Mouse (Mus musculus): ENCODE results near the gene Mrps34. TPM values are rescaled to one million over a fixed set of nuclear protein-coding genes. Genes with fewer than 3 reads are reported as not detected.
A peak's percentile ranks its signal among the peaks of the same experiment; 100 is the strongest.

Gene Mrps34
- polyA plus RNA-seq, 1 experiment from 2014 or later: 93.0 TPM

DNA sequence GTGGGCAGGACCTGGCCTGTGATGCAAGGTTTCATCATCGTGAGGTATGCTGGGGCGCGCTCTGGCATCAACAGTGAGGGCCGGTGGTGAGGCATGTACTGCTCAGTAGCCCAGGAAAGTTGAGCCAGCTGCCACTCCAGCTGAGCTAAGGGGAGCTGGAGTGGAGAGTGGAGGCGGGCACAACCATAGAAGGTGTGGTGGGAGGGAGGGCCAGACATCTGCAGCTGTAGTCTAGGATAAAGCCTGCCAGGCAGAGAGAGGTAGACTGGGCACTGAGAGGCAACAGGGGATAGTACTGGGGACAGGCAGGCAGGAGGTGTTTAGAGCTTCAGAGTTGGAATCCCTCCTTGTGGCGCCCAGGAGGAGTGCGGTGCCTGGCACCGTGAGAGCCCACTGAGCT, 34.8 kb upstream of the Mrps34 start:
- H3K36me3 ChIP-seq: peaks cover 60% of the 10 kb centered on the region
- H3K27ac ChIP-seq: no peak overlapping the region
- 90% methylated on average over 8 of the region's 8 CpGs for WGBS
- H3K9me3 ChIP-seq: no peaks in the 10 kb centered on the region
- H3K4me1 ChIP-seq: no peaks in the 10 kb centered on the region
- H3K9ac ChIP-seq: 0 out of 2 replicates have a peak overlapping the region, but pooled peaks have one; percentile 1
- ATAC-seq (ENCODE audit: insufficient number of reproducible peaks, insufficient read depth, low FRiP score, low TSS enrichment, low read depth): no peak
- no peak overlapping the region for H3K4me2 ChIP-seq
- H3K27me3 ChIP-seq: no peaks in the 10 kb centered on the region
- H3K4me3 ChIP-seq: no peak overlapping the region

DNA sequence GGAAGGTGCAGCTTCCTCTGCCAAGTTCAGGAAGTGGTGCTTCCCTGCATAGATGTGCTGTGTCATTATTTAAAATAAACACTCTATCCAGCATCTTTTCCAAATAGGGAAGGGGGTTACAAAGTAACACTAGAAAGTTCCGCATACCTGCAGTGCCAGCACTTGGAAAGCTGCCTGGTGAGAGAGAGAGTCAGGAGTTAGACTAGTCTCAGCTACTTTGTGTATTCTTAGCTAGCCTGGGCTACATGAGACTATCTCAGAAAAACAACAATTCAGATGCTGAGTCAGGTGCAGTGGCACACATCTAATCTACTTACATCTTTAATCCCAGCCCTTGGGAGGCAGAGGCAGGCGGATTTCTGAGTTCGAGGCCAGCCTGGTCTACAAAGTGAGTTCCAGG, 33.1 kb upstream of the Mrps34 start:
- no peak overlapping the region for H3K27ac ChIP-seq
- no peaks in the 10 kb centered on the region for H3K9me3 ChIP-seq
- H3K4me3 ChIP-seq: no peak overlapping the region
- no peaks in the 10 kb centered on the region for H3K4me1 ChIP-seq
- H3K9ac ChIP-seq: no peak overlapping the region
- peaks cover 52% of the 10 kb centered on the region for H3K36me3 ChIP-seq
- 95% methylated on average over 3 of the region's 3 CpGs for WGBS
- no peak for ATAC-seq (ENCODE audit: insufficient number of reproducible peaks, insufficient read depth, low FRiP score, low TSS enrichment, low read depth)
- no peak overlapping the region for H3K4me2 ChIP-seq
- no peaks in the 10 kb centered on the region for H3K27me3 ChIP-seq

DNA sequence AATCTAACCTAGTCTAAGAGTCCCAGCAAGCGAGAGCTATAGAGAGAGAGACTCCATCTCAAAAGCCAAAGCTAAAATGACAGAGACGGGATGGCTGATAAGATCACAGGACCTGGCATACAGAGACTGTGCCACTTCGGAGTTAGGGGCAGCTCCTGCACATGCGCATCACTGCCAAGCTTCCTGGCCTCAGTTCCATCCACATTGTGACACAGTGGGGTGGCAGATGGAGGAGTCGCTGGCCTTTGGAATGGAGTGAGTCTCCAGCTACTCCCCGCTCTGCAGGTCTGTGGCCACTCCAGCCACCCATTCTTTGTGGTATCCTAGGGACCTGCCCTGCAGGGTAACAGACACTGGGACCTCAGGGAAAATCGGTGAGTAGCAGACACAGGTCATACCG, 29.1 kb upstream of the Mrps34 start, which contains the start of gene Igfals:
TSS of gene Igfals (plus strand) at position 222 of the 400 bp plus-strand sequence.
- Histone ChIP-seq H3K9ac (0 out of 2 replicates have a peak within 1 kb of the TSS, but pooled peaks have one; percentile 6), H3K27ac (no peak within 1 kb of the TSS), H3K4me2 (no peak within 1 kb of the TSS), H3K27me3 (no peaks in the 10 kb centered on the region), H3K4me3 (no peak within 1 kb of the TSS), H3K36me3 (peaks cover 36% of the 10 kb centered on the region), H3K4me1 (no peaks in the 10 kb centered on the region), H3K9me3 (no peaks in the 10 kb centered on the region)
- WGBS: 84% methylated on average over 8 of the region's 8 CpGs
- no peak for ATAC-seq (ENCODE audit: insufficient number of reproducible peaks, insufficient read depth, low FRiP score, low TSS enrichment, low read depth)

DNA sequence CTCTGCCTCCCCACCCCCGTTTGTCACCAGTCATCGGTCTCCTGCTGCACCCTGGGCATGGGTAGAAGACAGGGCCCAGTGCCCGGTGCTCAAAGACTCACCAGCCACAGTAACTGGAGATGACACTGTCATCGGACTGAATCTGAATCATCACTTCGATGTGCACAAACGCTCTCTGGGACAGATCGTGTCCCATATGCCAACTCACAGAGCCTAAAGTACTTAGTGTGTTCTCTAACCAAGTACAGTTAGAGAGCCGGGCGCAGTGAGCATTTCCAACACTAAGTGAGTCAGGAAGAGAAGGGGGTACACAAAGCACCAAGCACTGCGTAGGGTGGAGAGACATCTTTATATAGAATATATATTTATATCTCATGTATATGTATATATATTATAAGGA, 27.0 kb upstream of the Mrps34 start:
- no peak for ATAC-seq (ENCODE audit: insufficient number of reproducible peaks, insufficient read depth, low FRiP score, low TSS enrichment, low read depth)
- no peaks in the 10 kb centered on the region for H3K9me3 ChIP-seq
- H3K4me2 ChIP-seq: no peak overlapping the region
- no peak overlapping the region for H3K9ac ChIP-seq
- peaks cover 16% of the 10 kb centered on the region for H3K36me3 ChIP-seq
- WGBS: 93% methylated on average over 10 of the region's 10 CpGs
- H3K4me1 ChIP-seq: no peaks in the 10 kb centered on the region
- no peaks in the 10 kb centered on the region for H3K27me3 ChIP-seq
- no peak overlapping the region for H3K27ac ChIP-seq
- H3K4me3 ChIP-seq: no peak overlapping the region

DNA sequence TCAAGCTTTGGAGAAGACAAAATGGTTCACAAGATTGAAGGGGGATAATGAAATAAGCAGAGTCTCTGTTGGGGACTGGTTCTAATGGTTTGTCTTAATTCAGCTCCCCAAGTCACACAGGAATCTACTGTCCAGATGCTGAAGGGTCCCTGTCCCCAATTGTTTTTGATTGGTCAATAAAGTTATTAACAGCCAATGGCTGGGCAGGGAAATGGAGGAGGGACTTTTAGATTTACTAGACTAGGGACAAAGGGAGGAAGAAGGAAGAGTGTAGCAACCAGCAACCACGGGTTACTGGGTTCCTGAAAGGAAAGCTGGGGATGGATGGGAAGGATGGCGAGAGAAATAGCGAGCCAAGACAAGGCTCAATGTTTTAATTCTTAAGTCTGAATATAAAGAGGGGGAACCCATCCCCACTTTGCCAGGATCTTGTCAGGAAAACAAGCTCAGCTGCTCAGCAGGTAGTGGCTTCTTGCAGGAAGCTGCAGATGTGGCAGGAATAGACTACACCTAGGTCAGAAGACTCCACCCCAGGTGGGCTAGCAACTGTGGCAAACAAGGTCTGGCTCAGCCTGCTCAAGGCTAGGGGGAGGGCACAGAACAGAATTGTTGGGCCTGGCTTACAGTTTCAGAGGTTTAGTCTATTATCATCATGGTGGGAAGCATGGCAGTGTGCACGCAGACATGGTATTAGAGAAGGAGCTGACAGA, 21.1 kb upstream of the Mrps34 start:
- Histone ChIP-seq H3K4me1 (no peaks in the 10 kb centered on the region), H3K36me3 (no peaks in the 10 kb centered on the region), H3K4me3 (no peak overlapping the region), H3K9me3 (no peaks in the 10 kb centered on the region), H3K27ac (no peak overlapping the region), H3K27me3 (no peaks in the 10 kb centered on the region), H3K9ac (no peak overlapping the region), H3K4me2 (no peak overlapping the region)
- 52% methylated on average over 4 of the region's 4 CpGs for WGBS
- ATAC-seq (ENCODE audit: insufficient number of reproducible peaks, insufficient read depth, low FRiP score, low TSS enrichment, low read depth): no peak

DNA sequence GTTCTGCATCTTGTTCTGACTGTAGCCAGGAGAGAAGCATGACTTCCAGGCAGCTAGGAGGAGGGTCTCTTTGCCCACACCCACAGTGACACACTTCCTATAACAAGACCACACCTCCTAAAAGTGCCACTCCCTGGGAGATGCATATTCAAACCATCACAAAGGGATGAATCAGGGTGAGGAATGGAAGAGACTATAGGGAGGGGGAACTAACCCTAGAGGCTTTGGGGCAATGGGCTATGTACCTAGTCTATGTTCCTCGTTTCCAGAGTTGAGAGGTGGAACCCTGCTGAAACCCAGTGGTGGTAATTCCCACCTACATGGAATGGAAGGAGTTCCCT, 20.5 kb upstream of the Mrps34 start:
- Histone ChIP-seq H3K27ac (no peak overlapping the region), H3K9ac (no peak overlapping the region), H3K4me3 (no peak overlapping the region), H3K9me3 (no peaks in the 10 kb centered on the region), H3K4me2 (no peak overlapping the region), H3K36me3 (no peaks in the 10 kb centered on the region), H3K4me1 (no peaks in the 10 kb centered on the region), H3K27me3 (no peaks in the 10 kb centered on the region)
- 55% methylated on average over 1 of the region's 1 CpGs for whole genome bisulfite sequencing
- no peak for ATAC-seq (ENCODE audit: insufficient number of reproducible peaks, insufficient read depth, low FRiP score, low TSS enrichment, low read depth)

DNA sequence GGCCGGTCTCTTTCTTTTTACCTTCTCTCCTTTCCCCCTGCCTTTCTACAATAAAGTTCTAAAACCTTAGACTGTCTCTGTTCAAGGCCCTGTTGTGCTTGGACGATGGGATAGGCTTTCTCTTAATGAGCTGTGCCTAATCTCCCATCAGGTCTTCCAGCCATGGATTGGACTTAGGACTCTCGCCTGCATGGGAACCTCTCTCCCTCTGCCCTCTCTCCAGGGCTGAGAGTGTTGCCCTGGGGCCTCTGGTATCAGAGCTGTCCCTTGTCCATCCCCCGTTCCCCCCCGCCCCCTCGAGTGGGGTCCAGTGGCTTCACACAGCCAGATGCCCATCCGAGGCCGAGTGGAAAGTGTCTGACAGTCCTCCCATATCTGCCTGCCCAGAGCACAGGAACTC, 19.9 kb upstream of the Mrps34 start:
- Histone ChIP-seq H3K4me3 (no peak overlapping the region), H3K9me3 (no peaks in the 10 kb centered on the region), H3K36me3 (no peaks in the 10 kb centered on the region), H3K9ac (no peak overlapping the region), H3K27ac (no peak overlapping the region), H3K4me1 (no peaks in the 10 kb centered on the region), H3K27me3 (no peaks in the 10 kb centered on the region), H3K4me2 (no peak overlapping the region)
- 76% methylated on average over 8 of the region's 8 CpGs for WGBS
- no peak for ATAC-seq (ENCODE audit: insufficient number of reproducible peaks, insufficient read depth, low FRiP score, low TSS enrichment, low read depth)

DNA sequence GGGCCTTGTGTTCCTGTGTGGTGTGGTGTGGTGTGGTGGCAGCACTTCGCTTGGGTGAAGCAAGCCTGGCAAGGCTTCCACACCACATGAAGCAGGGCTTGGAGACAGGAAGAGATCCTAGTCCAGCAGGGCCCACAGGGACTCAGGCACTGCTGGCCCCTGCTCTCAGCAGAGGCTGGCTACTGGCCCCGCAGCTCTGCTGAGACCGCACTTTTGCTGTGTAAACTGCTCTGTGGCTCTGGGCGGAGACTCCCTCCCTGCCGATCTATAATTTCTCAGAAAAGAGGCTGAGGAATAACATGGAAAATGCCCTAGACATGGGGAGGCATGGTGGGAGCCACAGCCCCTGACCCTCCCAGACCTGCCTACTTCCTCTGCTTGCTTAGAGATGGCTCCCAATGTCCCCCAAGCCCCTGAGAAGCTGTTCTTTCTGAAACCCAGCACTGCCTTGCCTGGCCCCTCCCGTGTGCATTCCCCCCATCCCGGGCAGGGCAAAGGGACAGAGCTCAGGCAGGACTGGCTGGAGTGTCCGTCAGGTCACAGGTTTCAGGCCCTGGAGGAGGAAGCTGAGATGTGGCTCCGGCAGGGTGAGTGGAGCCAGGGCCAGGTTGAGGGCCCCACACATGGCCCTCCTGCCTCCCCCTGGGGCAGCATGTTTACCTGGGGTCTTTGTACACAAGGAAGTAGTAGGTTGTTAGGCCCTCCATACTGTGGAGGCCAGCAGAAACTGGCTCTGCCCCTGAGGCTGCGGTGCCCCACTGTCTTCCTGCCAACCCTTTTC, 17.4 kb upstream of the Mrps34 start:
- ATAC-seq (ENCODE audit: insufficient number of reproducible peaks, insufficient read depth, low FRiP score, low TSS enrichment, low read depth): peak; percentile 2; the same call in 1 of the 2 replicates
- Histone ChIP-seq H3K27me3 (no peaks in the 10 kb centered on the region), H3K4me2 (no peak overlapping the region; the same call in 1 of the 2 replicates), H3K27ac (no peak overlapping the region), H3K9me3 (no peaks in the 10 kb centered on the region), H3K9ac (peak overlapping the region; percentile 53), H3K36me3 (peaks cover under 1% of the 10 kb centered on the region), H3K4me1 (no peaks in the 10 kb centered on the region), H3K4me3 (no peak overlapping the region)
- 49% methylated on average over 10 of the region's 10 CpGs for WGBS

DNA sequence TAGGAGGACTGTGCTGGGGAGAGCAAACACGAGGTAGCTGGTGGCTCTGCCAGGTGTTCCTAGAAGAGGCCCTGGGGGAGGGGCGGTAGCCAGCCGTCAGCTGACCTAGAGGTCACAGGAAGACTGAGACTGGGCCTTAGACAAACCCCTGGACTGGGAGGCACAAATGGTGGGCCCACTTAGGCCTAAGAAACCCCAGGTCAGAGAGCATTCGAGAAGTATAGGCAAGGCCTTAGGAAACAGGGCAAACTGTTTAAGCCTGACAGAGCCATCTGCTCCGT, 16.9 kb upstream of the Mrps34 start:
- no peak; the same call in 1 of the 2 replicates for ATAC-seq (ENCODE audit: insufficient number of reproducible peaks, insufficient read depth, low FRiP score, low TSS enrichment, low read depth)
- 29% methylated on average over 5 of the region's 5 CpGs for WGBS

DNA sequence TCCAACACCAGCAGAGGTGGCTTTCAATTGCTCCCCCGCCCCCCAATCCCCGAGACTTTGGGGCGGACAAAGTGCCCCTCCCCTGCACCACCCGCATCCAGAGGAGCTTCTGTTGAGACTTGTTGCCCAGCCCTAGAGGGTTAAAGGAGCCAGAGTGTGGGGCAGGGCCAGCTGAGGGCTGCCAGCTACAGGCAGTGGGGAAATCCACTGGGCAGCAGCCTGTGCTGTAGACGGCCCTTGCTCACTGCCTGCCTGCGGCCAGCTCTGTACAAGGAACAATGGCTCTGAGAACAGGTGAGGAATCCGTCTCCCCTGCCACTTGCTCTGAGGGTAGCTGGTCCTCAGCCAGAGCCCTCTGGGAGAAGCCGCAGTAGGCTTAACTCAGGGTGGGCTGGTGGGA, 16.4 kb upstream of the Mrps34 start:
- Histone ChIP-seq H3K9ac (no peak overlapping the region), H3K27me3 (no peaks in the 10 kb centered on the region), H3K27ac (no peak overlapping the region), H3K4me1 (no peaks in the 10 kb centered on the region), H3K36me3 (peaks cover 11% of the 10 kb centered on the region), H3K9me3 (no peaks in the 10 kb centered on the region), H3K4me3 (no peak overlapping the region), H3K4me2 (no peak overlapping the region)
- 70% methylated on average over 8 of the region's 8 CpGs for WGBS
- no peak for ATAC-seq (ENCODE audit: insufficient number of reproducible peaks, insufficient read depth, low FRiP score, low TSS enrichment, low read depth)

More for the DNA sequence above, 16.9 kb upstream of the Mrps34 start:
- Histone ChIP-seq H3K4me1 (no peaks in the 10 kb centered on the region), H3K27me3 (no peaks in the 10 kb centered on the region), H3K4me3 (no peak overlapping the region), H3K36me3 (peaks cover 6% of the 10 kb centered on the region), H3K4me2 (no peak overlapping the region; the same call in 1 of the 2 replicates), H3K27ac (no peak overlapping the region), H3K9ac (peak overlapping the region; percentile 53), H3K9me3 (no peaks in the 10 kb centered on the region)

DNA sequence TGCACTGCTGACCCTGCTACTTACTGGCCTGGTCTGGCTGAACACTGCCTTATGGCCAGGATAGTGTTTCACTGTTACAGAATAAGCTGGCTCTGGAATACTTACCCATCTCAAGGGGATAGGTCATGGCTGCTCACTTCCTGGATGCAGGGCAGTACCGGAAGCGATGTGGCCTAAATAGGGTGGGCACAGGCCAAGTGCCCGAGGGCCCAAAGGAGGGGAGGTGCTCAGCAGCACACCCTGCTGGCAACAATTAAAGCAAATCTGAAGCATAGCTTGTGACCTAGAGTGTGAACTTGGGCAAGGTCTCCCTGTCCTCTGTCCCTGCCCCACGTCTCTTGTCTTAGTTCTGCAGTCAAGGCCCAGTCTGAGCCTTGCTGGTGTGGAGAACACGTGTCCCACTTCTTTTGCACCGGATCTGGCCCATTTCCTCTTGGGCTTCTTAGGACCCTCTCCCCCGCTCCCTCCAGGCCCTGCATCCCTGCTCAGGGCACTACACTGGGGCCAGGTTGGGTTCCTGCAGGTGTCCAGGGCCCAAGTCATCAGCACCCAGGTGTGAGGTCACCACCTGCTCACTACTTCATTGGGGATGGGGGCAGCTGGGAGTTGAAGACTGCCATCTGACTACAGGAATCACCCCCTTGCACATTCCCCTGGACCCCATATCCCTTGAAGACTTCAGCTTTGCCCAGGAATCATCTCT, 13.0 kb upstream of the Mrps34 start:
- Histone ChIP-seq H3K9me3 (no peaks in the 10 kb centered on the region), H3K9ac (peak overlapping the region; percentile 17; the same call in 1 of the 2 replicates), H3K4me1 (peaks cover 8% of the 10 kb centered on the region), H3K4me2 (no peak overlapping the region), H3K36me3 (peaks cover 27% of the 10 kb centered on the region), H3K27me3 (no peaks in the 10 kb centered on the region), H3K27ac (no peak overlapping the region), H3K4me3 (no peak overlapping the region)
- WGBS: 40% methylated on average over 7 of the region's 7 CpGs
- no peak for ATAC-seq (ENCODE audit: insufficient number of reproducible peaks, insufficient read depth, low FRiP score, low TSS enrichment, low read depth)
